Mouse (Mus musculus) ES-Bruce4 (cell line): Measurements from ENCODE around the gene Col26a1.

ENCODE experiments used
- CTCF ChIP-seq: IDR thresholded peaks from one replicate; pipeline ENCODE4 v1.8.1; 2011; ENCODE audit warnings: low read depth, low read length
- EP300 ChIP-seq: IDR thresholded peaks from 2 replicates; pipeline ENCODE4 v1.6.1; 2011; ENCODE audit warnings: low read depth, low read length; ENCODE audit not compliant: insufficient read depth
- POLR2A ChIP-seq: IDR thresholded peaks from one replicate; pipeline ENCODE4 v1.8.1; 2011; ENCODE audit warnings: low read length; ENCODE audit not compliant: insufficient read depth

GRCm38 (mm10) chr5:136821971-136822370 lies 61.0 kb downstream of the Col26a1 start:
- TF ChIP-seq POLR2A (no peak), CTCF (no peak), EP300 (no peak)
